Mouse (Mus musculus): ENCODE measurements around the gene Hba-a1.

DNA sequence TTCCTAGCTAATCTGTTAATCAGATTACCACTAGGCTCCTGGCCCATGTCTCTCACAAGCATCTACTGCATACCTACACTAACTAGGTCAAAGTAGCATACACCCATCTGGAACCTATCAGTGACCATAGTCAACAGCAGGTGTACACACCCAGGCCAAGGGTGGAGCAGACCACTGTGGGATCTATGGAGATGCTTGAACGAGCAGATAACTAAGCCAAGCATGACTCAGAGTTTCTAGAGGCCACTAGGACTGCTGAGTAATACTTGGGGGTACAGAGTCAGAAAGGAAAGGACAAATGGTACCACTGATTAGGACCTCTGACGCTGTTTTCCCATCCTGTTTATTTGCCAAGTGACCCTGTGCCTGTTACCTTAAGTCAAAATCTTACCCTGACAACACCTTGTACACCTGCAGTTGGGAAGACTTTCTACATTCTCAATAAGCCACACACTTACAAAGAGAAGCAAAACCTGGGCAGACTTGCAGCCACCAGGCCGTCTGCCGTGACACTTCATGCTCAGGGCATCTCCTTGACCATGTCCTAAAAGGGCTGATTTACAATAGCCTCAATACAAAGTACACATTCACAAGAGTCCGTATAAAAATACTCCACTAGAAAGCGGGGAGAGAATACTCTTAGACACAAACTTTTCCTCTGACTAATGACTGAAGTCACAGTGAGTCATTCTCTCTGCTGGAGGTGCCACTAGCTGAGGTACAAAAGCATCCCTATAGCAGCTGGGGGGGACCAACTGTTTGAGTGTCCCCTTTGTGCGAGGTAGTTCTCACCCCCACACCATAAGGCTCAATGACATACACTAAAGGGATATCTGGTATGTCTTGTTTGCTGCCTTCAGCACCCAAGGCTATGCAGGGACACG is 32.2 kb upstream of the Hba-a1 start:
- TF ChIP-seq CTCF (IDR thresholded peaks at IDR 0.05) (no peak), EP300 (IDR thresholded peaks at IDR 0.05; ENCODE audit: insufficient read depth, low read depth, low read length) (no peak)

Data from heart, adult 2 months (tissue).